Mouse (Mus musculus) liver, embryonic 14.5 days (tissue): Measurements from ENCODE around the gene Sdc4.

Experiments
- CTCF ChIP-seq: IDR thresholded peaks from 2 replicates; pipeline ENCODE4 v1.5.1; 2016; ENCODE audit warnings: antibody characterized with exemption, low read depth, control low read depth
- EP300 ChIP-seq: IDR thresholded peaks from 2 replicates; pipeline ENCODE4 v1.6.1; 2016; ENCODE audit warnings: antibody characterized with exemption, low read depth

DNA sequence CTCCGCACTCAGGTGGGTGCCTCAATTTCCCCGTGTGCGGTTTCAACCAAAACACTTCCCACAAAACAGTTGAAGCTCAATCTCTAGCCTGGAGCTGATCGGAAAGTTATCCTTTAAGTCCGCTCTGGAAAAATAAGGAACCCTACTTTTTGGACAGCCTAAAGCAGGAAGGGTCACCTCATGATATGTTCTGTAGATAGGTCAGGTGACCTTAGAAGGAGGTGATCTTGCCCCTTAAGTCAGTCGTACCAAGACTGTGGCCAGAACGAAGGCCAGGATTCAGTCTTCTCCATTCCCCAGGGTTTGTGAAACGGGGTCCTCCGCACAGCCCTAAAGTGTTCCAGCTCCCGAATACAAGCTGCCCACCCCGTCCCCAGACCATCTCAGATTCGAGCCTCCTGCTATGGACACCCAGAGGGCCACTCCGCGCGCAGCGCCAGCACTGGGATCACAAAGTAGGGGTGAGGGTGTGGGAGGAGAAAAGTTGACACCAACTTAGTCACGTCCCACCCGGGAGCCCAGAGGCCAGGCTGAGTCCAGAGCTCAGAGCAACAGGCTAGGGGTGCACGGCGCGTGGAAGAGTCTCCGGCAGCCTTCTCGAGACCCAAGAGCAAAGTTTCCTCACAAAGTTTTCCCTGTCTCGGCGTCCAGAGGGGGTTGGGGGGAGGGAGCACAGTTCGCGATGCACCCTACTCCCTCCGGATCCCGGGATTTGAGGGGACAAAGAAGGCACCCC is 1.2 kb downstream of the Sdc4 start:
- TF ChIP-seq CTCF, result no peak
- TF ChIP-seq EP300, result no peak
